Mouse (Mus musculus) E14TG2a.4 (cell line): ENCODE measurements around the gene Il4ra.

Experiments used
- H3K27me3 ChIP-seq: 2 replicates; pipeline ENCODE4 v1.6.1; 2014; ENCODE audit warnings: low read length, control low read depth; ENCODE audit not compliant: insufficient read depth
- H3K36me3 ChIP-seq: 2 replicates; pipeline ENCODE4 v1.6.1; 2014; ENCODE audit warnings: low read length, control low read depth; ENCODE audit not compliant: insufficient read depth
- H3K4me1 ChIP-seq: replicated peaks from 2 replicates; pipeline ENCODE4 v1.6.1; 2014; ENCODE audit warnings: low read depth, low read length, control low read depth
- H3K4me3 ChIP-seq: replicated peaks from 2 replicates; pipeline ENCODE4 v1.5.1; 2014; ENCODE audit warnings: mild to moderate bottlenecking, low read length
- H3K9me3 ChIP-seq: 2 replicates; pipeline ENCODE4 v1.6.1; 2014; ENCODE audit warnings: low read length, control low read depth
- CTCF ChIP-seq: conservative IDR thresholded peaks from 2 replicates; pipeline ENCODE4 v1.5.1; 2014; ENCODE audit warnings: low read length
- NANOG ChIP-seq: IDR thresholded peaks from 2 replicates; pipeline ENCODE4 v1.6.1; 2014; ENCODE audit warnings: borderline replicate concordance, low read length, mixed read lengths
- POU5F1 ChIP-seq: IDR thresholded peaks from 2 replicates; pipeline ENCODE4 v1.6.1; 2014; ENCODE audit warnings: low read length, borderline replicate concordance

Il4ra gene

DNA sequence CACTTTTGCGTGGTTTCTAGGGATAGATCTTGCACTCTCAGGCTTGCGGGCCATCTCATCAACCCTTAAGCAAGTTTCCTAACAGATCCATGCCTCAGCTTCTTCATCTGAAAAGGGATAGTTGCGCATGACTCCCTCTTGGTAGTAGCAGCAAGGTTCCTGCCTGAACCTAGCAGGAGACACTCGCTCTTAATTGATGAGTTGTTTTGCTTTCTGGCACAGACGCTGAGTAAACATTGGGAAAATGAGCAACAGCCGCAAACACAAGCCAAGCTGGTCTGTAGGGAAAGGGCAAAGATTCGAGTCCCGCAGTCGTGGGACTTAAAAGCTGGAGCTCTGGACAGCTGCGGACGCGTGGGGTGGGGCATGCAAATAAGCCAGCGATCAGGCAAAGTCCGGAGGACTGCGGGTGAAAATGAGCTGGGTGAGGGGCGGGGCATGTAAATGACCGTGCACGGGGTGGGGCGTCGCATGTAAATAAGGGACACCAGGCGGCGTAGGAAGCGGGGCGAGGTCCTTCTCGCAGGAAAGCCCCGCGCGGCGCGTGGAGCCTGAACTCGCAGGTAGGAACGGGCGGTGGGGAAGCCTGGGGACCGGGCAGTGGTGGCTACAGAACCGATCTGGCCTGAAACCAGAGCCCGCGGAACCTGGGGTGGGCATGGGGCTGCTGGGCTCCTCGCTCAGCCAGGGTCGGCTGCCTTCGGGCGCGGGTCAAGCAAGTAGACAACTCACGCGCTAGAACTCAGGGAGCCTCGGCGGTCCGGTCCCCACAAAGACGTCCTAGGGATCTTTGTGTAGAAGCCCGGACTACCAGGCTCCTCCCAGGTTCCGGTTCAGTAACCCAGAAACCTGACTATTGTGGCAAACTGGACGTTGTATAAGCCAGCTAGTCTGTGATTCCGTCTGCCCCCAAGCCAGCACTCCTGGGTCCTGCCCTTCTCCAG lies at the start of gene Il4ra:
TSS of gene Il4ra (plus strand) at position 355 of the 944 bp plus-strand sequence.
- no peaks in the 10 kb centered on the region for H3K9me3 ChIP-seq
- peaks cover 56% of the 10 kb centered on the region for H3K27me3 ChIP-seq
- peak within 1 kb of the TSS; percentile 81 for H3K4me3 ChIP-seq
- TF ChIP-seq NANOG = no peak
- TF ChIP-seq CTCF = no peak
- TF ChIP-seq POU5F1 = no peak
- peaks cover 12% of the 10 kb centered on the region for H3K4me1 ChIP-seq
- no peaks in the 10 kb centered on the region for H3K36me3 ChIP-seq

DNA sequence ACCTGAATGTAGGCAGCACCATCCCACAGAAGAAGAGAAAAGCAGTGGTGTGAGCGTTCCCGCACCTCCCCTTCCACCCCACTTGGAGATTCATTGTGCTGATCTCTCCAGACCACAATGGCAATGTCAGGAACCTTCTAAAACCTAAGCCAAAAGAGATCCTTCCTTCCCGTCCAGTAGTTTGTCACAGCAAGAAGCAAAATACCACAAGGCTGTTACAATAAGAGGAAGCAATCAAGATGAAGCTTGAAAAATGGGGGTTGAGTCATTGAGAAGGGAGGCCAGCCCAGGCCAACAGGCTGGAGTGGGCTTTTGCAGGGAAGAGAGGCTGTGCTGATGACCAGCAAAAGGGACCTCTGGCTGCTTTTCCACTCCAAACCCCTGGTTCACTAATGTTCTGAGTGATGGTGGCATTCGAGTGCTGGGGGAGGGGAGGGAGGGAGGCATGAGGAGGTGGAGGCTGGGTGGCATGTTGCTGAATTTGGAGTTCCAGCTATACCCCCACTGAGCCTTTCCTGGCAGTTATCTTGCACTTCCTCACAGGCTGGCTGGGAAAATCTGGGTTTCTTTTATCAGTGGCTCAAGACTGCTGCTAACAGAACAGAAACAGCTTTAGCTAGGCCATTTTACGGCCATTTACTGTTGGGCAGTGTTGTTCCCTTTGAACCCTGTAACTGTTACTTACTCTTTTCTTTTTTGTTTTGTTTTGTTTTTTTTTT lies 48.4 kb upstream of the Il4ra start:
- H3K4me3 ChIP-seq = no peak overlapping the region
- no peaks in the 10 kb centered on the region for H3K4me1 ChIP-seq
- H3K36me3 ChIP-seq = no peaks in the 10 kb centered on the region
- TF ChIP-seq POU5F1 (no peak), CTCF (no peak), NANOG (no peak)
- H3K27me3 ChIP-seq = peaks cover 8% of the 10 kb centered on the region; the same call in 1 of the 2 replicates
- no peaks in the 10 kb centered on the region for H3K9me3 ChIP-seq

DNA sequence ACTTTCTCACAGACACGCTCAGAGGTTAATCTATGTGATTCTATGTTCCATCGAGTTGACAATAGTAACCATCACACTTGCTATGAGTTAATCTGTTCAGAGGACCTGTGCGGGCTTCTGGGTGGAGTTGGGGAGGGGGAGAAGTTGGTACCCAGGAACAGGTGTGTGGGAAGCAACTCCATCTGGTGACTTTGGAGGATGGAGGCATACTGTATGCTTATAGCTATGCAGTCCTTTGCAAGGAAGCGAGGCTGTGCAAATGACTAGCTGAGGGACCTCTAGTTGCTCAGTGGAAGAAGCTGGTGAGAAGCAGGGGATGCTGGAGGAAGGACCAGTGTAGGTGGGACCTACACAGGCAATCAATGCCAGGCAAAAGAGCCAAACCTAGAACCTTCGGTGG lies 47.3 kb upstream of the Il4ra start:
- Histone ChIP-seq H3K4me1 (no peaks in the 10 kb centered on the region), H3K27me3 (peaks cover 4% of the 10 kb centered on the region; the same call in 1 of the 2 replicates), H3K36me3 (no peaks in the 10 kb centered on the region), H3K9me3 (no peaks in the 10 kb centered on the region), H3K4me3 (no peak overlapping the region)
- TF ChIP-seq NANOG = no peak
- TF ChIP-seq POU5F1 = no peak
- no peak for TF ChIP-seq CTCF

DNA sequence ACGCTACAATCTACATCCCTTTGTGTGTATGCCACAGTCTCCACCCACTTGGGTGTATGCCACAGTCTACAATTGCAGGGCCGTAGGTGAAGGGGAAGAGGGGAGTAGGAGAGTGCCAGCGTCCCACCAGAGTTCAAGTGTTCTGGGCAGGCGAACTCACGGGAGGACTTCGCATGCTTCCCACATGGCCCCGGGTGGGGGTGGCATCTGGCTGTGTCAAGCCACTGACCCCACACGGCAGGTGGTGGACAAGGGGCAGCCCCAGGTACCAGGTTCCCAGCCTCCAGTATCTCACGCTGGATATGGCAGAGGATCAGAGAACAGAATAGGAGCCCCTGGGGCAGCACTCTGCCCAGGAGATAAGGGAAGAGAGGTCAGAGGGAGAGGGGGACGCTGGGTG lies 46.4 kb upstream of the Il4ra start:
- H3K4me1 ChIP-seq = no peaks in the 10 kb centered on the region
- H3K36me3 ChIP-seq = no peaks in the 10 kb centered on the region
- H3K4me3 ChIP-seq = no peak overlapping the region
- peaks cover 2% of the 10 kb centered on the region; the same call in 1 of the 2 replicates for H3K27me3 ChIP-seq
- H3K9me3 ChIP-seq = no peaks in the 10 kb centered on the region
- no peak for TF ChIP-seq CTCF
- no peak for TF ChIP-seq NANOG
- no peak for TF ChIP-seq POU5F1

DNA sequence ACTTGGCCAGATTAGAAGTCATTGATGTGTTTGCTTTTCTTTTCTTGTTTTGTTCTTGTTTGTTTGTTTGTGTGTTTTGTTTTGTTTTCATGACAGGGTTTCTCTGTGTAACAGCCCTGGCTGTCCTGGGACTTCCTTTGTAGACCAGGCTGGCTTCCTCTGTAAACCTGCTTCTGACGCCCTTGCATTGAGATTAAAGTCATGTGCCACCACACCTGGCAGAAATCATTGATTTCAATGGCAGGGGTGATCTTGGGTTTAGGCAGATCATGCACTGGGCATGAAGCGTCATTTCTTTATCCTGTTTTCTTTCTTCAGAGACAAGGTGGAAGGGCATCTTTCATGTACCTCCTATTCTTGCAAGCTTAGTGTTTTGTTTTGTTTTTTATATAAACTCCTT lies 44.6 kb upstream of the Il4ra start:
- H3K4me1 ChIP-seq = no peaks in the 10 kb centered on the region
- no peaks in the 10 kb centered on the region for H3K9me3 ChIP-seq
- H3K4me3 ChIP-seq = no peak overlapping the region
- no peaks in the 10 kb centered on the region for H3K27me3 ChIP-seq
- no peaks in the 10 kb centered on the region for H3K36me3 ChIP-seq
- TF ChIP-seq POU5F1 = no peak
- TF ChIP-seq CTCF = no peak
- TF ChIP-seq NANOG = no peak

DNA sequence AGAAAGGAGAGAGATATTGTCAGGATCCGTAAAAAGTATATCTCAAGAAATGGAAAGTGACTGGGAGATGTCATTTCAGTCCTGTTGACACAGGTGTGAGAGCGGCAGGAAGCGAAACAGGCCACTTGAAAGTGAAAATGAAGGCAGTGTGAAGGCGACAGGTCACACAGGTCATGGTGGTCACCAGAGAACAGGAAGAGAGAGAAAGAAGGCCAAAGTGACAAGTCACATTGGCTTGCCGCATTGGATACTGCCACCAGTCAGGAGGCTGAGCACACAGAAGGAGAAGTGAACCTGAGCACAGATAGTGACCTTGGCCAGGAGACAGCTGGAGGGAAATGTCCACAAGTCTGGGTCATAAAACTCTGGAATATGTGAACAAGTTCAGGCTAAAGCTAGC lies 40.5 kb upstream of the Il4ra start:
- TF ChIP-seq NANOG (no peak), CTCF (no peak), POU5F1 (no peak)
- no peaks in the 10 kb centered on the region for H3K36me3 ChIP-seq

DNA sequence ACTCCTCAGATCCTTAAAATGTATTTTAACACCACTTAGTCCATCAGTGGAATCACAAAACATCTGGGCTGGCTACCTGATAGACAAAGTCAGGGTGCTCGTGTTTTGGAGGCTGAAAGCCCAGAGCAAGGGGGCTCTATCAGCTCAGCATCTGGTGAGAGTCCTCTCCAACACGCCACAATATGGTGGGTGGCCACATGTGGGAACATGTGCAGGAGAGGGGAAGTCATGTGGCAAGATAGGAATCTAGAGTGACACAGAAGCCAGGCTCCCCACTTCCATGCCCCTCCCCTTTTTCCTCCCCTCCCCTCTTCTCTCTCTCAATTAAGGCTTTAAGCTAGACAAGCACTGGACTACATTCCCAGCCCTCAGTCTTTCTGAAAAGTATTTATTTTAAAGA lies 40.1 kb upstream of the Il4ra start:
- no peaks in the 10 kb centered on the region for H3K9me3 ChIP-seq
- TF ChIP-seq NANOG (no peak), CTCF (no peak), POU5F1 (no peak)
- no peaks in the 10 kb centered on the region for H3K27me3 ChIP-seq
- no peaks in the 10 kb centered on the region for H3K4me1 ChIP-seq
- no peak overlapping the region for H3K4me3 ChIP-seq
- no peaks in the 10 kb centered on the region for H3K36me3 ChIP-seq

More for the DNA sequence above, 40.5 kb upstream of the Il4ra start:
- no peaks in the 10 kb centered on the region for H3K27me3 ChIP-seq
- no peak overlapping the region for H3K4me3 ChIP-seq
- H3K4me1 ChIP-seq = no peaks in the 10 kb centered on the region
- no peaks in the 10 kb centered on the region for H3K9me3 ChIP-seq

DNA sequence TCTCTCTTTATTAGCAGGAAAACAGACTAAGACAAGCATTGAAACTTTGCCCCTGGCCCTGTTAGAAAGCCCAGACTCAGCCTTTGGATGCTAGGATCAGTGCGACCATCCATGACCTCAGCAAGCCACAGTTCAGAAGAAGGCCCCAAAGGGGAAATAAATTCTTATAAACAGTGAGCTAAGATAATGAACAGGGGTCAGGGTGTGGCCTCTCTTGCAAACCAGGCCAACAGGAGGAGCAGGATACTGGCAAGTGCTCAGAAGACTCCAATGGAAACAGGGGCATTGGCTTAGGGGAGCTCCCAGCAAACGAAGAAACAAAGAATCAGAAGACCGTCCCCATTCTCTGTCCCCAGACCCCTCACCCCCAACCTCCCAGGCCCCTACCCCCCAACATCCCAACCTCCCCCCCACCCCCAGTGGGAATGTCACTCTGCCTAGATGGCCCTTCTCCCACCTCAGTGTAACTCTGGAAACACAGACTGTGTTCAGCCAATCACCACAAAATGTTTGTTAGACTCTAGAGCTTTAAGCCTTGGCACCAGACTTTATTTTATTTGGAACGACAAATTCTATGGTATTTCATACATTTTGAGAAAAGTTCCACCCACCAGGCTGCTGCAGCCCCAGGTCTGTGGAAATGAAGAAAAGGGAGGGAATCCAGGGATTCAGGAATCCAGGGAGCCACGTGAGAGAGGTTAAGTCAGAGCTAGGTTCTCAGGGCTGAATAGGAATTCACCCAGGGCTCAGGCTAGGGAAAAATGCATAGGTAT lies 36.7 kb upstream of the Il4ra start:
- Histone ChIP-seq H3K4me1 (no peaks in the 10 kb centered on the region), H3K36me3 (no peaks in the 10 kb centered on the region), H3K27me3 (no peaks in the 10 kb centered on the region), H3K9me3 (no peaks in the 10 kb centered on the region), H3K4me3 (no peak overlapping the region)
- no peak for TF ChIP-seq NANOG
- TF ChIP-seq POU5F1 = no peak
- no peak for TF ChIP-seq CTCF
